Mouse (Mus musculus) E14TG2a.4 (cell line): Measurements from ENCODE around the gene Nek2.
A peak's percentile ranks its signal among the peaks of the same experiment; 100 is the strongest.

Experiments used
- H3K27me3 ChIP-seq: 2 replicates; pipeline ENCODE4 v1.6.1; 2014; ENCODE audit warnings: low read length, control low read depth; ENCODE audit not compliant: insufficient read depth
- H3K36me3 ChIP-seq: 2 replicates; pipeline ENCODE4 v1.6.1; 2014; ENCODE audit warnings: low read length, control low read depth; ENCODE audit not compliant: insufficient read depth
- H3K4me1 ChIP-seq: replicated peaks from 2 replicates; pipeline ENCODE4 v1.6.1; 2014; ENCODE audit warnings: low read depth, low read length, control low read depth
- H3K4me3 ChIP-seq: replicated peaks from 2 replicates; pipeline ENCODE4 v1.5.1; 2014; ENCODE audit warnings: mild to moderate bottlenecking, low read length
- H3K9me3 ChIP-seq: 2 replicates; pipeline ENCODE4 v1.6.1; 2014; ENCODE audit warnings: low read length, control low read depth
- CTCF ChIP-seq: conservative IDR thresholded peaks from 2 replicates; pipeline ENCODE4 v1.5.1; 2014; ENCODE audit warnings: low read length
- NANOG ChIP-seq: IDR thresholded peaks from 2 replicates; pipeline ENCODE4 v1.6.1; 2014; ENCODE audit warnings: borderline replicate concordance, low read length, mixed read lengths
- POU5F1 ChIP-seq: IDR thresholded peaks from 2 replicates; pipeline ENCODE4 v1.6.1; 2014; ENCODE audit warnings: low read length, borderline replicate concordance

The Nek2 gene

DNA sequence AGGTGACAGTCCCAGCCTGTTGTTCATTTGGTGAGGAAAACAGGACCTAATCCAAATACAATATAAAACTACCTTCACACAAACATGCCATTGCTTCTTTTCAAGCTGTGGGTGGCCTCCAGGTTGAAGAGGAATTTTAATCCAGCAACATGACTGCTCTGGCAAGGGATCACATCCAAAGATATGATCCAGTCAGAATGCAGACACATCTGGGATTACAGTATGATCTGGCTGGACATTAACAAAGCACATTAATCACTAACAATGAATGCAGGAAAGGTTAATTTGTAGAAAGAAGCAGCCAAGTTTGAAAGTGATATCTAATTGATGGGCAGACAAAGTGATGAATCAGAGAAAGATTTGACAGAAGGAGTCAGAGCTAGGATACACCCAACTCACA, 36.9 kb downstream of the Nek2 start:
- Histone ChIP-seq H3K4me1 (peaks cover 5% of the 10 kb centered on the region; the same call in 1 of the 2 replicates), H3K36me3 (peaks cover 4% of the 10 kb centered on the region; the same call in 1 of the 2 replicates), H3K27me3 (no peaks in the 10 kb centered on the region), H3K9me3 (peaks cover 54% of the 10 kb centered on the region), H3K4me3 (no peak overlapping the region)
- TF ChIP-seq NANOG (no peak), CTCF (no peak)

DNA sequence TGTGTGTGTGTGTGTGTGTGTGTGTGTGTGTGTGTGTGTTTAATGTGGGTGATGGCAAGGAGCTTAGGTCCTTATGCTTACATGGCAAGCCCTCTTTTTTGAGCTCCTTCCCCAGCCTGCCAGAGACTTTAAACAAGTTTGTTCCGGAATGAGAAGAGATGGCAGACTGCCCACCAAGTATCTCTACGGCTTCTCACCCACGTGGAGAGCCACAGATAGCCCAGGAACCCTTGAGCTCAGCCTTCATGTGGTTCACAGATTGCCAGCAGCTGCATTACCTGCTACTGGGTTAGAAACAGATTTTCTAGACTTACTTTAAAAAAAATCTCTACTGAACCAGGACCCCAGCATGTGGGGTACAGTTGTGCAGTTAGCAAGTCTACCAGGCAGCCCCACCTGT, 38.6 kb downstream of the Nek2 start:
- Histone ChIP-seq H3K4me1 (0 out of 2 replicates have a peak, but pooled peaks cover 7% of the 10 kb centered on the region), H3K9me3 (peaks cover 37% of the 10 kb centered on the region), H3K4me3 (no peak overlapping the region), H3K27me3 (no peaks in the 10 kb centered on the region), H3K36me3 (no peaks in the 10 kb centered on the region)
- no peak for TF ChIP-seq CTCF
- TF ChIP-seq NANOG, result no peak
- no peak for TF ChIP-seq POU5F1

DNA sequence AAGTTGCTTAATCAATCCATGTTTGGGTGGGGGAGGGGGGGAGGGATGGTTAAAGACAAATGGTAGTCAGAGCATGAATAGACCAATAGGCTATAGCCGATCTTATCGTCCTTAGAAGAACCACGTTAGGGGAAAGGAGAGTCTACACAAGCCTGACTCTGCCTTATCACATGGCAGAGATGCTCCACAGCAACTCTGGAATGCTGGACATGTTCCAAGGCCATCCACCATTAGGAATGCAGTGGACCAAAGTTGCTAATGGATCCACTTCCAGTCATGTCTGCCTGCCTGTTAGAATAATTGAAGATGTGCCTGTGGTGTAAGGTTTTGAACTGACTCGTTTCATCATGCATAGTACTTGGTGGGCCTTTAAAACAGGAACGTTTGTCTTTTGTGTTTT, 40.0 kb downstream of the Nek2 start:
- Histone ChIP-seq H3K36me3 (no peaks in the 10 kb centered on the region), H3K27me3 (no peaks in the 10 kb centered on the region), H3K4me3 (no peak overlapping the region), H3K4me1 (0 out of 2 replicates have a peak, but pooled peaks cover 7% of the 10 kb centered on the region), H3K9me3 (peaks cover 31% of the 10 kb centered on the region)
- TF ChIP-seq CTCF, result no peak
- no peak for TF ChIP-seq NANOG
- TF ChIP-seq POU5F1, result no peak

DNA sequence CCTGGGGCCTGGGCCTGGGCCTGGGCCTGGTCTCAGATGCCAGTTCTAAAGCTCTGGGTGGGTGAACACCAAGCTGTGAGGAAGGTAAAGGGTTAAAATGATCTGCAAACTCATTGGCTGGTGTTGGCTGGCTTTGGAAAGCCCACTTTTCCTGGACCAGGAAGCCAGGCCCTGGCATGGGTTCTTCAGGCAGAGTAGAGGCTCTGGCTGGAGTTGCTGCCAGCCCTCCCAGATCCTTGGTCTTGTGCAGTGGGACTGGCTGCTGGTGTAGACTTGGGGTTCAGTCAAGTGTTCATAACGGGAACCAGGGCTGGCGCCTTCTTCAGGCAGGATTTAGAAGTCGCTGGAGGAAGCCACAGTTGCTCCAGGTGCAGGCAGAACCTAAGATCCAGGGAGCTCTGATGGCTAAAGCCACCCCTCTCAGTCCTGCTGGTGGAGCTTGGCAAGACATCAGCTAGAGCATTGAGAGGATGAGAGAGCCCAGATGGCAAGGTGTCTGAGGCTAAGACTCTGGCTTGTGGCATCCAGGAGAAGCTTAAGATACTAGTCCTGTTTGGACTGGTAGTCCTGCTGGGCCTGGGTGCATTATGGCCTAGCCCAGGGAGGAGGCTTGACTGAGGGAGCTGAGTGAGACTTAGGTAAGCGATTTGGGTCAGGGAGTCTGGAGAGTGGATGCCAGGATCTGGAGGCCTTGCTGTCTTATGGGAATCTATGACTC, 42.7 kb downstream of the Nek2 start:
- Histone ChIP-seq H3K9me3 (peaks cover 20% of the 10 kb centered on the region), H3K36me3 (no peaks in the 10 kb centered on the region), H3K4me1 (0 out of 2 replicates have a peak, but pooled peaks cover 7% of the 10 kb centered on the region), H3K4me3 (peak overlapping the region; percentile 50), H3K27me3 (0 out of 2 replicates have a peak, but pooled peaks cover 3% of the 10 kb centered on the region)
- no peak for TF ChIP-seq CTCF
- no peak for TF ChIP-seq NANOG
- TF ChIP-seq POU5F1, result no peak

DNA sequence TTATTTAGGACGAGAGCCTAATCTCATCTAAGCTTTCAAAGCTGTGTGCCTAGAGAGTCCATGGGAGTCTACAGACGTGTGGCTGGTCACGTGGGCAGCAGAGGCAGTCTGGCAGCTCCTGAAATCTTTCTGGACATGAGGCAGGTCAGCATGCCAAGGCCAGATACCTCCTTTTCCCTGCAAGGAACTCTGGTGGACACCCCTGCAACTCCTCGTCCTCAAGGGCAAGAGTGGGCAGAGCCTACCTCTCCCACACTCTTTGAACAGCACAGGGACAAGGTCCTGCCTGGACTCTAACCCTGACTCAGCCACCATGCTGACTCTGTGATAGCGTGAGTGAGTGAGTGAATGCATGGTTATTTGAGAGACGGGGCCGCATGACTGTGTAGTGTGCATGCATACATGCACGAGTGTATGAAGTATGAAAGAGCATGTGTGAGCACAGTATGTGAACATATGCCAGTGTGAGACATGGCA, 43.3 kb downstream of the Nek2 start:
- 0 out of 2 replicates have a peak, but pooled peaks cover 3% of the 10 kb centered on the region for H3K27me3 ChIP-seq
- H3K4me3 ChIP-seq, result no peak overlapping the region
- 0 out of 2 replicates have a peak, but pooled peaks cover 7% of the 10 kb centered on the region for H3K4me1 ChIP-seq
- peaks cover 14% of the 10 kb centered on the region for H3K9me3 ChIP-seq
- no peaks in the 10 kb centered on the region for H3K36me3 ChIP-seq
- no peak for TF ChIP-seq CTCF
- no peak for TF ChIP-seq NANOG
- TF ChIP-seq POU5F1, result no peak

DNA sequence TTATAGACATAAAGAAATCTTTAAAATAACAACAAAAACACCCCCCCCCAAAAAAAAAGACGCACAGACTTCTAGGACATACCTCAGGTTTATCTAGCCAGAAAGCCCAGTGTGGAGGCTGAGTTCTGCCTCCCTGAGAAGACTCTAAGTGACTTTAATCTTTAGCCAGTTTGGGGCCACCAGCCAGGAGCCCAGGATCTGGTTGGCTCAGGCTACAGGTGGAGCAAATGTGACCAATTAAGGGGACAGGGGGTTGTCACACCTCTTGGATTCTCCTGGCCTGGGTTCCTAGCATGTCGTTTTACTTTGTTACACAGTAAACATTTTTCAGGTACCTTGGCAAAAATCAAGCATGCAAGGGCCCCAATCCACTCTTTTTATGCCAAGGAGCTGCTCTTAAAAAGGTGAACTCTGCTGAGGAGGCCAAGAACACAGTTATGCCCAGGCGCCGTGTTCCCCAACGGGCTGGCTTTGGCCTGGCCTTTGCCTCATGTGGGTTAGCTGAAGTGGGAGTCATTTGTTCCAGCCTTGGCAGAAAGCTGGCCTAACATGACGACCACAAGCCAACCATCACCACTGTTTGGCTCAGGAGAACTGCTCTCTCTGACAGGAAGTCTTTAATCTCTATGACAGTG, 50.9 kb downstream of the Nek2 start:
- Histone ChIP-seq H3K36me3 (no peaks in the 10 kb centered on the region), H3K9me3 (no peaks in the 10 kb centered on the region)
- no peak for TF ChIP-seq POU5F1
- no peak for TF ChIP-seq NANOG
- TF ChIP-seq CTCF, result no peak

DNA sequence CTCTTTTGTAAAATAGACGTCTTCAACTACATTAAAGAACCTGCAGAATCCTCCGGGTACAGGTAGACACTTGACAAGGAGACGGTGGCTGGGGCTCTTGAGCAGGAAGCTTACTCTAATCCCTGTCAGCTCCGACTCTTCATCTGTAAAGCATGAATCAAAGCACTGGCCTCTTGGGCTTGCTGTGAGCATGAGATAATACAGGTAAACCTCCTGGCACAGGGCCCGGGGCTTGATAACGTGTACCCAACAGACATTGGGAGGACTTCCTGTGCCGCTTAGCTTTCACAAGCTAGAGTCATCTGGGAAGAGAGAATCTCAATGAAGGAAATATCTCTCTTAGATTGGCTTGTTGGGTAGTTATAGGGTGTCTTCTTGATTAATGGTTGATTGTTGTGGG, 53.8 kb downstream of the Nek2 start:
- no peaks in the 10 kb centered on the region for H3K36me3 ChIP-seq
- H3K9me3 ChIP-seq, result no peaks in the 10 kb centered on the region
- TF ChIP-seq CTCF, result no peak
- no peak for TF ChIP-seq NANOG
- no peak for TF ChIP-seq POU5F1
- H3K4me1 ChIP-seq, result peaks cover 11% of the 10 kb centered on the region
- peaks cover 5% of the 10 kb centered on the region for H3K27me3 ChIP-seq
- H3K4me3 ChIP-seq, result no peak overlapping the region

More for the DNA sequence above, 50.9 kb downstream of the Nek2 start:
- H3K4me1 ChIP-seq, result peaks cover 9% of the 10 kb centered on the region
- no peak overlapping the region for H3K4me3 ChIP-seq
- H3K27me3 ChIP-seq, result peaks cover 3% of the 10 kb centered on the region; the same call in 1 of the 2 replicates

DNA sequence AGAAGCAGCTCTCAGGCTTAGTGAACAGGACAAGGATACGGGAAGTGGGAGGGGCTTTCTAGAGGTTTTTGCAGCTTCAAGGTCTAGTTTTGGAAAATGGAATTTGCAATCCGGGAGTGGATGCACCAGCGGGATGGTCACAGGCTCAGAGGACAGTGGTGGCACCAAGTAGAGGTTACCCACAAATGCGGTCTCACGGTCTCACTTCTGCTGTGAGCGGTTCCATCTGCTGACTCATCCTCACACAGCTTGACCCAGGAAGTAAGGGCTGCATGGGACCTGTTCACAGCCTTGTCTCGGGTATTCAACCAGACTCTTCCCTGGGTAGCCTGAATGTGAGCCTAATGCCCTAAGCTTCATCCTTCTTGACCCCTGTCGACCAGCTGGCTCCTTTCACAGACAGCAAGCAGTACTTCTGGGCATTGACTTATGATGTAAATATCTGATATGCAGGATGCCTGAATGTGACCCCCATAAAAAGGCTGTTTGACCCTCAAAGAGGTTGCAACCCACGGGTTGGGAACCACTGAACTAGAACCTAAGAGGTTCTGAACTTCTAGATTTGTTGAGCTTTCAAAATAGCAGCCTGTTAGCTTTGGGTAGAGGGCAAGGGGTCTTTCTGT, 54.5 kb downstream of the Nek2 start:
- Histone ChIP-seq H3K4me1 (peaks cover 18% of the 10 kb centered on the region), H3K4me3 (no peak overlapping the region), H3K9me3 (no peaks in the 10 kb centered on the region), H3K27me3 (peaks cover 5% of the 10 kb centered on the region), H3K36me3 (no peaks in the 10 kb centered on the region)
- TF ChIP-seq CTCF (no peak), POU5F1 (no peak), NANOG (no peak)
